Mouse (Mus musculus): ENCODE data around the gene Trem3. TPM values are rescaled to one million over a fixed set of nuclear protein-coding genes. Genes with fewer than 3 reads are reported as not detected.

The Trem3 gene
- polyA plus RNA-seq, 1 experiment from 2014 or later = not detected

GRCm38 (mm10) chr17:48275736-48276135, 28.2 kb downstream of the Trem3 start:
- Histone ChIP-seq H3K36me3 (ENCODE audit: control insufficient read depth, insufficient read depth, low read length) (no peaks in the 10 kb centered on the region), H3K4me3 (ENCODE audit: low read depth, low read length) (no peak overlapping the region), H3K27ac (ENCODE audit: low read depth, low read length) (no peak overlapping the region), H3K27me3 (ENCODE audit: control insufficient read depth, insufficient read depth, low read length) (no peaks in the 10 kb centered on the region), H3K4me1 (replicated peaks; ENCODE audit: control insufficient read depth, insufficient read depth, low read length) (no peaks in the 10 kb centered on the region), H3K4me2 (replicated peaks; ENCODE audit: low read depth, low read length) (no peak overlapping the region), H3K9me3 (ENCODE audit: control insufficient read depth, low read length) (no peaks in the 10 kb centered on the region), H3K9ac (ENCODE audit: low read depth, low read length) (no peak overlapping the region)
- WGBS = 64% methylated on average over 7 of the region's 7 CpGs
- no peak for ATAC-seq (ENCODE audit: low FRiP score)
- DNase-seq (ENCODE audit: low spot score) = no peak

- DNase-seq (ENCODE audit: low spot score) (no peak), ATAC-seq (ENCODE audit: low FRiP score) (no peak)
- Histone ChIP-seq H3K36me3 (ENCODE audit: control insufficient read depth, insufficient read depth, low read length) (no peaks in the 10 kb centered on the region), H3K4me2 (replicated peaks; ENCODE audit: low read depth, low read length) (no peak overlapping the region), H3K4me1 (replicated peaks; ENCODE audit: control insufficient read depth, insufficient read depth, low read length) (peaks cover 3% of the 10 kb centered on the region; the same call in 1 of the 2 replicates), H3K9ac (ENCODE audit: low read depth, low read length) (no peak overlapping the region), H3K9me3 (ENCODE audit: control insufficient read depth, low read length) (no peaks in the 10 kb centered on the region), H3K4me3 (ENCODE audit: low read depth, low read length) (no peak overlapping the region), H3K27me3 (ENCODE audit: control insufficient read depth, insufficient read depth, low read length) (no peaks in the 10 kb centered on the region), H3K27ac (ENCODE audit: low read depth, low read length) (no peak overlapping the region)
Observed at GRCm38 (mm10) chr17:48278381-48278780, 30.8 kb downstream of the Trem3 start.

- H3K27me3 ChIP-seq (ENCODE audit: control insufficient read depth, insufficient read depth, low read length) = no peaks in the 10 kb centered on the region
- H3K36me3 ChIP-seq (ENCODE audit: control insufficient read depth, insufficient read depth, low read length) = no peaks in the 10 kb centered on the region
- H3K27ac ChIP-seq (ENCODE audit: low read depth, low read length) = no peak overlapping the region
- ATAC-seq (ENCODE audit: low FRiP score) (no peak), DNase-seq (ENCODE audit: low spot score) (no peak)
- 86% methylated on average over 4 of the region's 4 CpGs for WGBS
- H3K4me2 ChIP-seq (replicated peaks; ENCODE audit: low read depth, low read length) = no peak overlapping the region
- peaks cover 3% of the 10 kb centered on the region; the same call in 1 of the 2 replicates for H3K4me1 ChIP-seq (replicated peaks; ENCODE audit: control insufficient read depth, insufficient read depth, low read length)
- no peaks in the 10 kb centered on the region for H3K9me3 ChIP-seq (ENCODE audit: control insufficient read depth, low read length)
- H3K9ac ChIP-seq (ENCODE audit: low read depth, low read length) = no peak overlapping the region
- H3K4me3 ChIP-seq (ENCODE audit: low read depth, low read length) = no peak overlapping the region
Observed at GRCm38 (mm10) chr17:48279002-48279401, 31.4 kb downstream of the Trem3 start.

- 31% methylated on average over 18 of the region's 18 CpGs for WGBS
- Histone ChIP-seq H3K4me1 (replicated peaks; ENCODE audit: control insufficient read depth, insufficient read depth, low read length) (peaks cover 3% of the 10 kb centered on the region; the same call in 1 of the 2 replicates), H3K27me3 (ENCODE audit: control insufficient read depth, insufficient read depth, low read length) (no peaks in the 10 kb centered on the region), H3K4me3 (ENCODE audit: low read depth, low read length) (peak overlapping the region; percentile 20), H3K9ac (ENCODE audit: low read depth, low read length) (peak overlapping the region; percentile 55), H3K9me3 (ENCODE audit: control insufficient read depth, low read length) (no peaks in the 10 kb centered on the region), H3K36me3 (ENCODE audit: control insufficient read depth, insufficient read depth, low read length) (no peaks in the 10 kb centered on the region), H3K27ac (ENCODE audit: low read depth, low read length) (no peak overlapping the region), H3K4me2 (replicated peaks; ENCODE audit: low read depth, low read length) (peak overlapping the region; percentile 39)
- ATAC-seq (ENCODE audit: low FRiP score) (peak; percentile 43; the same call in 1 of the 2 replicates), DNase-seq (ENCODE audit: low spot score) (peak; percentile 61)
Observed at GRCm38 (mm10) chr17:48280943-48281738, 33.6 kb downstream of the Trem3 start.

GRCm38 (mm10) chr17:48281739-48282085, 34.1 kb downstream of the Trem3 start:
- peak; percentile 56 for DNase-seq (ENCODE audit: low spot score)

GRCm38 (mm10) chr17:48286765-48287164, 39.2 kb downstream of the Trem3 start:
- H3K4me1 ChIP-seq (replicated peaks; ENCODE audit: control insufficient read depth, insufficient read depth, low read length) = no peaks in the 10 kb centered on the region
- no peak overlapping the region for H3K9ac ChIP-seq (ENCODE audit: low read depth, low read length)
- no peak for DNase-seq (ENCODE audit: low spot score)
- H3K4me3 ChIP-seq (ENCODE audit: low read depth, low read length) = no peak overlapping the region
- H3K36me3 ChIP-seq (ENCODE audit: control insufficient read depth, insufficient read depth, low read length) = no peaks in the 10 kb centered on the region
- no peaks in the 10 kb centered on the region for H3K9me3 ChIP-seq (ENCODE audit: control insufficient read depth, low read length)
- ATAC-seq (ENCODE audit: low FRiP score) = no peak
- H3K27me3 ChIP-seq (ENCODE audit: control insufficient read depth, insufficient read depth, low read length) = no peaks in the 10 kb centered on the region
- no peak overlapping the region for H3K27ac ChIP-seq (ENCODE audit: low read depth, low read length)
- H3K4me2 ChIP-seq (replicated peaks; ENCODE audit: low read depth, low read length) = no peak overlapping the region
- WGBS = 36% methylated on average over 1 of the region's 1 CpGs

More at GRCm38 (mm10) chr17:48281739-48282085, 34.1 kb downstream of the Trem3 start:
- WGBS = 2% methylated on average over 3 of the region's 3 CpGs
- Histone ChIP-seq H3K4me3 (ENCODE audit: low read depth, low read length) (peak overlapping the region; percentile 20), H3K9ac (ENCODE audit: low read depth, low read length) (no peak overlapping the region; the same call in 1 of the 2 replicates), H3K27ac (ENCODE audit: low read depth, low read length) (no peak overlapping the region), H3K36me3 (ENCODE audit: control insufficient read depth, insufficient read depth, low read length) (no peaks in the 10 kb centered on the region), H3K27me3 (ENCODE audit: control insufficient read depth, insufficient read depth, low read length) (no peaks in the 10 kb centered on the region), H3K9me3 (ENCODE audit: control insufficient read depth, low read length) (no peaks in the 10 kb centered on the region), H3K4me2 (replicated peaks; ENCODE audit: low read depth, low read length) (peak overlapping the region; percentile 39), H3K4me1 (replicated peaks; ENCODE audit: control insufficient read depth, insufficient read depth, low read length) (peaks cover 3% of the 10 kb centered on the region; the same call in 1 of the 2 replicates)
- no peak for ATAC-seq (ENCODE audit: low FRiP score)

GRCm38 (mm10) chr17:48287276-48287675, 39.7 kb downstream of the Trem3 start:
- Histone ChIP-seq H3K27me3 (ENCODE audit: control insufficient read depth, insufficient read depth, low read length) (no peaks in the 10 kb centered on the region), H3K27ac (ENCODE audit: low read depth, low read length) (no peak overlapping the region), H3K4me1 (replicated peaks; ENCODE audit: control insufficient read depth, insufficient read depth, low read length) (no peaks in the 10 kb centered on the region), H3K4me3 (ENCODE audit: low read depth, low read length) (no peak overlapping the region), H3K9ac (ENCODE audit: low read depth, low read length) (no peak overlapping the region), H3K4me2 (replicated peaks; ENCODE audit: low read depth, low read length) (no peak overlapping the region), H3K9me3 (ENCODE audit: control insufficient read depth, low read length) (no peaks in the 10 kb centered on the region), H3K36me3 (ENCODE audit: control insufficient read depth, insufficient read depth, low read length) (no peaks in the 10 kb centered on the region)
- no peak for ATAC-seq (ENCODE audit: low FRiP score)
- peak; percentile 20 for DNase-seq (ENCODE audit: low spot score)
- WGBS = 63% methylated on average over 2 of the region's 2 CpGs

- whole genome bisulfite sequencing = 86% methylated on average over 5 of the region's 5 CpGs
- ATAC-seq (ENCODE audit: low FRiP score) = no peak
Observed at GRCm38 (mm10) chr17:48293500-48294194, 46.1 kb downstream of the Trem3 start.

More at GRCm38 (mm10) chr17:48293500-48294194, 46.1 kb downstream of the Trem3 start:
- no peak overlapping the region for H3K27ac ChIP-seq (ENCODE audit: low read depth, low read length)
- H3K4me2 ChIP-seq (replicated peaks; ENCODE audit: low read depth, low read length) = no peak overlapping the region
- H3K36me3 ChIP-seq (ENCODE audit: control insufficient read depth, insufficient read depth, low read length) = no peaks in the 10 kb centered on the region
- no peak for DNase-seq (ENCODE audit: low spot score)
- H3K9me3 ChIP-seq (ENCODE audit: control insufficient read depth, low read length) = no peaks in the 10 kb centered on the region
- no peaks in the 10 kb centered on the region for H3K4me1 ChIP-seq (replicated peaks; ENCODE audit: control insufficient read depth, insufficient read depth, low read length)
- H3K4me3 ChIP-seq (ENCODE audit: low read depth, low read length) = no peak overlapping the region
- H3K27me3 ChIP-seq (ENCODE audit: control insufficient read depth, insufficient read depth, low read length) = no peaks in the 10 kb centered on the region
- no peak overlapping the region for H3K9ac ChIP-seq (ENCODE audit: low read depth, low read length)
